Mouse (Mus musculus): Measurements from ENCODE around the gene Gja4.
A peak's percentile ranks its signal among the peaks of the same experiment; 100 is the strongest.

The Gja4 gene

GRCm38 (mm10) chr4:127324296-127324695 is 10.5 kb upstream of the Gja4 start:
- DNase-seq (ENCODE audit: extremely low spot score, low spot score), result no peak

- DNase-seq (ENCODE audit: extremely low spot score, low spot score), result no peak
Observed at GRCm38 (mm10) chr4:127323651-127324050, 9.8 kb upstream of the Gja4 start.

GRCm38 (mm10) chr4:127319613-127320012 is 5.8 kb upstream of the Gja4 start:
- peak; percentile 65 for DNase-seq (ENCODE audit: extremely low spot score, low spot score)

GRCm38 (mm10) chr4:127317143-127317542 is 3.3 kb upstream of the Gja4 start:
- no peak for DNase-seq (ENCODE audit: extremely low spot score, low spot score)

DNA sequence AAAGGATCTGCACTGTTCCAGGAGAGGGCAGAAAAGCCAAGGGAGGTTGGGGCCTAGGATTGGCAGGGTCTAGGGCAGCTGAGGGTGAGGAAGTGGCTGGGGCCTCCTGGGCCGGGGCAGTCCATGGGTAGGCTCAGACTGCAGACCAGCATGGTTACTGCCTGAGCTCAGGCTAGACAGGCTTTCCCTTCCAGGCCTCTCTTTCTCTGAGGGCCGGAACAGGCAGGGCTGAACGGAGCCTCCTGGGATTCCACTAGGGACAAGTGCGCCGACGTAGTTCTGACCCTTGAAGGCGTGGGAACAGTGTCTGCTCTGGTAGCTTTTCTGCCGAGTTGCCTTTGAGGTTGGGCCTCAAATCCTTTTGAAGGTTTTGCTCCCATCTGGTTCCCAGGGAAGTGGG is 1.9 kb upstream of the Gja4 start:
- DNase-seq (ENCODE audit: extremely low spot score, low spot score), result no peak

DNA sequence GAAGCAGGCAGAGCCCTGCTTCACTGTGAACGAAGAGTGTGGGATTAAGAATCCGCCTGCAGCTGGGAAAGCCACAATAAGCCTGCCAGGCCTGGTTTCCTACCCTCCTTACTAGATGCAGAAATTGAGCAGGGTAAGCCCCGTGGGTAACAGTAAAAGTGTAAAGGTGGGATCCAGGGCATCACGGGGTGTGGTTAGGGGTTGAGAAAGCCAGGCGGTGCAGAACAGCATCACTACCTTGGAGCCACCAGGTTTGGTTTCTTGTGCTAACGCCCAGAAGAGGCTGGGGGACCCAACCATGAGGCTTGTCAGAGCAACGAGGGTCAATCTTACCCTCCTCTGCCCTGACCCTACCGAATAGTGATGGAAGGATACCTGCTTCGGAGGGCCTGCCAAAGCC is 746 bp upstream of the Gja4 start:
- no peak for DNase-seq (ENCODE audit: extremely low spot score, low spot score)

DNA sequence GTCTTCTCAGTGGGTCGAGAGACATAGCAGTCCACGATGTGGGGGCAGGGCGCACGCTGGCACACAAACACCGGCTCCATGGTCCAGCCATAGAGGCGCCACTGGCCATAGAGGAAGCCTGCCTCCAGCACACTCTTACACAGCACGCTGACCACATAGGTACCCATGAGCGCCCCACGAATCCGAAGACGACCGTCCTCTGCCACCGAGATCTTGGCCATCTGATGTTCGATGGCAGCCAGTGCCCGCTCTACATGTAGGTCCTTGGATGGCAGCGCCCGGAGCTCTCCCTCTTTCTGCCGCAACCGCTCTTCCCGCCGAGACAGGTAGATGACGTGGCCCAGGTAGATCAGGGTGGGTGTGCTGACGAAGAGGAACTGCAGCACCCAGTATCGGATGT is 1.5 kb downstream of the Gja4 start:
- DNase-seq (ENCODE audit: extremely low spot score, low spot score), result no peak

DNA sequence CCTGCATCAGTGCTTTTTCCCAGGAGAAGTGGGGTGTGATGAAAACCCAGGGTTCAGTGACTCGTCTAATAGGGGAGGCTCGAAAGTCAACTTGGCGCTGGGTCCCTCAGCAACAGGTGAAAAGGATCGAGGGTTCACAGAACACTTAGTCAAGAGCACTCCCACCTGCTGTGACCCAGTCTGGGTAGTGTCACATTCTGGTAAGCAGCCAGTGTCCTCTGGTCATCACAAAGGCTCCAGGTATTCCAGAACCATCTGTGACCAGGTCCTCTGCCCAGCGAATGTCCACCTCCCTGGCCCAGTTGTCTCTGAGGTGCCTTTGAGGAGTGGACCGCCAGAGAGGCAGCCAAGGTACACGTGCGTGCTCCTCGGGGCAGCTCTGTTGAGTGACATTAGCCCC is 2.3 kb downstream of the Gja4 start:
- DNase-seq (ENCODE audit: extremely low spot score, low spot score), result no peak

DNA sequence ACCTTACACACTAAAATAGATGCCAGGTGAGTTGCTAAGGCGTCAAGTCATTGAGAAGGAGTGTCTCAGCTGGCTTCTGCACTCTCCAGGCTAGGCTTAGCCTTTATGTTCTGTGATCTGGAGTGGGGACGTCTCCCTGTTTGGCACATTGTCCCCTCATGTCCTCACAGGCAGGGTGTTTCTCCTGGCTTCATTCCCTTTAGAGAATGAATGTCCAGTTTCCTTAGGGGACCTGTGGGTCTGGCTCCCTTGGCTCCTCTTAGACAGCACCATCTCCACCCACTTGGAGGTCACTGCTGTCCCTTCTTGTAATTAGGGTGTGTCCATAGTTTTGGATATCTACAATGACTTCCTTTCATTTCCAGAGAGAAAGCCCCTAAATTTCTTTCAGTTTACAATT is 6.9 kb downstream of the Gja4 start:
- no peak for DNase-seq (ENCODE audit: extremely low spot score, low spot score)

DNA sequence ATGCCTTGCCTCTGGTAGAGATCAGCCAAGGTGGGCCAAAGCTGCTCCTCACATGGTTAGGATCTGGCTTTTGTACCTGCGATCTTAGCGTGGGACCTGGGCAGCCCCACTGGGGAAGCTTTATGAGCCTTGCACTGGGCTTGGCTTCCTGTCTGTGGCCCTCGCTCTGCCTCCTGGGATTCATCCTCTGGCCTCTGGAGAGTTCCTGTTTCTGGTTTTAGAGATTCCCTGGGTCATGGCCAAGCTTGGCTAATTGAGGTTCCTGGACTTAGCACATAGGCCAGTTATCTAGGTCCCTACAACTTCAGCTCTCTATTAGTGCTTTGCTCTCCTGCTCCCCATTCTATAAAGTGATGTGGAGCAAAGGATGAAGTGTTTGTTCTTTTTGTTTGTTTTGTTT is 10.0 kb downstream of the Gja4 start:
- DNase-seq (ENCODE audit: extremely low spot score, low spot score), result no peak

DNA sequence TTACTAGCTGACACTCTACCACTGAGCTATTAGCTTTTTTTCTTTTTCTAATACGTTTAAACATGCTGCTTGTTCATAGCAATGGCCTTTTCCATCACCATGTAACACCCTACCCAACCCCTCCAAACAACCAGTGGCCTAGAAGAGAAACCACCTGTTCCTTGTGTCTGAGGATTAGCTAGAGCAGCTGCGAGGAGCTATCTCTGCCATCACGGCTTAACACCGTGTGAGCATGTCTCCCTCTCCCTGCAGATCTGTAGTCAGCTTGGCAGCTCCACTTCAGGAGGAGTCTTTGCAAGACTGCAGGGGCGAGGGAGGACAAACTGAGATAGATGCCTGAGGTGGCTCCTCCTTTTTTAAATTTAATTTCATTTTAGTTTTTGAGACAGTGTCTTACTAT is 13.3 kb downstream of the Gja4 start:
- no peak for DNase-seq (ENCODE audit: extremely low spot score, low spot score)

DNA sequence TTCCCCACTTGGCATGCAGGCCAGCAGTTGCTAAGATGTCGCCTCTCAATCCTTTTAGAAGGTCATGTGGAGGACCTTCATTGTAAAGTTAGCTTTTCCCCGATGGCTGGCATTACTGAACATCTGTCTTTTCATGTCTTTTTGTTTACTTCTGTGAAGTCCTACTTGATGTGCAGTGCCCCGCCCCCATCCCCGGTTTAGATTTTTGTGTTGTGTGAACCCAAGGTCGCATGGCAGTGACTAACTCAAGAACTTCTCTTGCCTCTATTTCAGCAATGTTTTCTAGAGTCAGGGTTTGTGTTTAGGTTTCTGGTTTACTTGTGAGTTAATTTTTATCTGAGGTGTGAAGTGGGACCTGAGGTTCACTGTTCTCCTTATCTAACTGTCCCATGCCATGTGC is 21.2 kb downstream of the Gja4 start:
- DNase-seq (ENCODE audit: extremely low spot score, low spot score), result no peak

DNA sequence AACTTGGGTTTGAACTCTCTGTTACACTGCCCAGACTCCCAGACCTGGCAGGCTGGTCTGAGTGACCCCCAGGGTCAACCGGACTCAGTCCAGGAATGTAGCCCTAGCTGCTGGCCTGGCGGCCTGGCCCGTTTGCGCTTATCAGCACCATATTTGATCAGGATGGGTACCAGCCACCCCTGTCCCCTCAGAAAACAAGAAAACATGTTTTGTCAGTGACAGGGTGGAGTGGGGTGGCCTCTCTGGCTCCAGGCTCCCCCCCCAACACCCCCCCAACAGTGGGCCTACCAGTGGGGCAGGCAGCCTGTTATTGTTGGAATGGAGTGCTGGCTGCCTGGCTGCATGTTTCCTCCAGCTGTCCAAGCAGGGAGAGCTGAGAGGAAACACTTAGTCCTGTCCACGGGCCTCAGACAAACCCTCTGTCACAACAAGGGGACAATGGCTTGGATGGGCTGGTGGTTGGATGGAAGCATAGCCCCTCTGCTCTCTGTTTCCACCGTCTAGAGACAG is 24.7 kb downstream of the Gja4 start:
- DNase-seq (ENCODE audit: extremely low spot score, low spot score), result no peak

- DNase-seq (ENCODE audit: extremely low spot score, low spot score), result no peak
Observed at GRCm38 (mm10) chr4:127286907-127287306, 26.9 kb downstream of the Gja4 start.

- no peak for DNase-seq (ENCODE audit: extremely low spot score, low spot score)
Observed at GRCm38 (mm10) chr4:127279241-127279640, 34.6 kb downstream of the Gja4 start.

GRCm38 (mm10) chr4:127278451-127279001 is 35.3 kb downstream of the Gja4 start:
- DNase-seq (ENCODE audit: extremely low spot score, low spot score), result no peak

- DNase-seq (ENCODE audit: extremely low spot score, low spot score), result no peak
Observed at GRCm38 (mm10) chr4:127264183-127264554, 49.7 kb downstream of the Gja4 start.

- DNase-seq (ENCODE audit: extremely low spot score, low spot score), result peak; percentile 22
Observed at GRCm38 (mm10) chr4:127263438-127264182, 50.2 kb downstream of the Gja4 start.

DNA sequence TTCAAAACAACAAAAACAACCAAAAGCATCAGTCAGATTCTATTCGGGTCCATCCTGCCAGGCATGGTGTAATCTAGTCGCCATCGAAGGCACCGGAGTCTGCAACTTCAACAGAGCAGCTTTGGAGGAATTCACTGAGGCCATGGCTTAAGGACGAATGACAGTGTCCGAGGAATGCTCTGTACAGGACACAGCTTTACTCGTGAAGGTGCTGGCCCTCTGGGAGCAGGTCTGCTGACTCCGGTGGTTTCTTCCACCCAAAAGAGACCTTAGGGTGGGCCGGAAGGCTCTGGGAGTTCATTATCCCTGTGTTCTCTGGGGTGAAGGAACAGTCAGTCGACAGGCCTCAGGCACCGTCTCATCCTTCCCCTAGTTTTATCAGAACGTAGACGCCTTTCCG is 52.2 kb downstream of the Gja4 start:
- no peak for DNase-seq (ENCODE audit: extremely low spot score, low spot score)
